Mouse (Mus musculus) cerebellum, adult 2 months (tissue): ENCODE measurements around the gene Gtpbp4. TPM values are rescaled to one million over a fixed set of nuclear protein-coding genes. Genes with fewer than 3 reads are reported as not detected.
"Not testable (repeated sequence)": the region's sequence is repeated elsewhere in the genome, so short reads cannot be mapped to it uniquely, and the experiment has no call there.

Source experiments
- DNase-seq, 2 experiments: peaks; one replicate each; pipeline ENCODE4 v3.0.0; 2021
- H3K27ac ChIP-seq: fragments of 200-500 bp; 2 replicates; pipeline ENCODE4 v1.5.1; 2012; ENCODE audit warnings: low read length, control low read depth, inconsistent platforms; ENCODE audit not compliant: insufficient read depth
- H3K27me3 ChIP-seq: fragments of 200-500 bp; 2 replicates; pipeline ENCODE4 v1.6.1; 2012; ENCODE audit warnings: inconsistent platforms, mild to moderate bottlenecking, low read length, moderate library complexity; ENCODE audit not compliant: control insufficient read depth, insufficient read depth
- H3K4me1 ChIP-seq: fragments of 200-500 bp; 2 replicates; pipeline ENCODE4 v1.6.1; 2011; ENCODE audit warnings: low read length; ENCODE audit not compliant: control insufficient read depth, insufficient read depth
- H3K4me3 ChIP-seq: fragments of 200-500 bp; replicated peaks from 2 replicates; pipeline ENCODE3; 2011; ENCODE audit warnings: mild to moderate bottlenecking, low read depth, low read length, control low read depth; ENCODE audit not compliant: insufficient read depth
- CTCF ChIP-seq: fragments of 200-500 bp; IDR thresholded peaks from 2 replicates; pipeline ENCODE4 v1.5.1; 2011; ENCODE audit warnings: low read depth, mild to moderate bottlenecking, control low read depth, low read length, moderate library complexity, borderline replicate concordance; ENCODE audit not compliant: insufficient read depth
- POLR2A ChIP-seq: fragments of 200-500 bp; IDR thresholded peaks from 2 replicates; pipeline ENCODE4 v1.6.1; 2011; ENCODE audit warnings: low read length, control low read depth, borderline replicate concordance; ENCODE audit not compliant: insufficient read depth
- WGBS: fragments of 180-500 bp; shearing (Covaris S2); methylation state at CpG from one replicate; pipeline ENCODE4 v1.1.7; 2018; 5-methylcytosine and 5-hydroxymethylcytosine counted together
- polyA plus RNA-seq: library from polyadenylated mRNA; depleted of rRNA; stranded (reverse); fragments of >200 nt; gene quantifications from 2 replicates; pipeline ENCODE4 v1.2.3, GENCODE M21; 2012

Gtpbp4 gene
- polyA plus RNA-seq, 1 experiment, result 24.9 TPM

- H3K27ac ChIP-seq, result no peak overlapping the region
- 92% methylated on average over 5 of the region's 5 CpGs for WGBS
- no peaks in the 10 kb centered on the region for H3K27me3 ChIP-seq
- TF ChIP-seq CTCF (no peak), POLR2A (no peak)
- no peaks in the 10 kb centered on the region for H3K4me1 ChIP-seq
- no peak for DNase-seq
- H3K4me3 ChIP-seq, result no peak overlapping the region
Observed at GRCm38 (mm10) chr13:8965224-8965623, 30.7 kb downstream of the Gtpbp4 start.

DNA sequence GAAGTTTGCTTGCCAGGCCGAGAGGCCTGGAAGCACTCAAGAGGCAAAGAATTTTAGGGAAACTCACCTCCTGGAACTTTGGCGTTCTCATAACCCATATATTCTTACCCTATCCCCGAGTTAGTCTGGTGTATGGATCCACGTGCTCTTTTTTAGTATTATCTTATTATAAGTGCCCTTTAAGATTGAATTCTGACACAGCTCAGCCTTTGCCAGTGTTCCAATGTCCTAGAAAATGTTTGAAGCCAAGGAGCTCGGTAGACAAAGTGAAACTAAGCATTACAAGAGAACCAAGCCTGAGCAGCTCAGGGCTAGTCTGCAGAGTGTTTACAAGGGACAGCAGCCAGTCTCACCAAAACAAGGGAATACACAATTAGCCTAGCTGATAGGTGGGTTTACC lies 33.6 kb downstream of the Gtpbp4 start:
- H3K27ac ChIP-seq, DNase-seq, H3K27me3 ChIP-seq, H3K4me1 ChIP-seq, H3K4me3 ChIP-seq: not testable (repeated sequence)
- 39% methylated on average over 5 of the region's 5 CpGs for WGBS

DNA sequence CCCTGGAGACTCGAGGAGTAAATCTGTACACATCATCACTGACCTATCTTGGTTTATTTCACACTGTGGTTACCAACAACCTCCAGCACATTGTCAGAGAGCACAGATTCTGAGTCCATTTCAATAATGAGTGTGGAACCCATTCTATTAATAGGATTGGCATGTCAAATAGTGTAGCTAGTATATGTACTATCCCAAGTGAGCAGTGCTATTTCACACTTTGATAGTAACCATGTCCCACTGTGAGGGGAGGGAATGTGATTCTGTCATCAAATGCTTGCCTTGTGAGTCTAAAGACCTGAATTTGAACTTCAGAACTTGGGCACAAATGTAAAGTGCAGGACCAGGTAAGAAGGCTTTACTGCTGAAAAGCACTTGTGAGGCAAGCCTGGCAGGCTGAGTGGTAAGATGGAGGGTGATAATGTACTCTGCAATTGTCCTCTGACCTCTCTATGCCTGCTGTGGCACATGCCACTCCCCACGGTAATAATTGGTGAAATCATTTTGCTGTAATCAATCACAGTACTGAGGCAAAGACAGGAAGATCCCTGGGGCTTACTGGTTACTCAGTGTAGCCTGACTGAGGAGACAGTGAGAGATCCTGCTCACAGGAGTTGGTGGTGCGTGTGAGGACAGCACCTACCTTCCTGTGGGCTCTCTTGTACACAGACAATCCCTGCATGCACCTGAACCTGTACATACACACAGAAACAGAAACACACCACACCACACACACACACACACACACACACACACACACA lies 34.6 kb downstream of the Gtpbp4 start:
- 72% methylated on average over 3 of the region's 3 CpGs for WGBS
- DNase-seq, H3K4me1 ChIP-seq, H3K27ac ChIP-seq, H3K27me3 ChIP-seq, H3K4me3 ChIP-seq: not testable (repeated sequence)

DNA sequence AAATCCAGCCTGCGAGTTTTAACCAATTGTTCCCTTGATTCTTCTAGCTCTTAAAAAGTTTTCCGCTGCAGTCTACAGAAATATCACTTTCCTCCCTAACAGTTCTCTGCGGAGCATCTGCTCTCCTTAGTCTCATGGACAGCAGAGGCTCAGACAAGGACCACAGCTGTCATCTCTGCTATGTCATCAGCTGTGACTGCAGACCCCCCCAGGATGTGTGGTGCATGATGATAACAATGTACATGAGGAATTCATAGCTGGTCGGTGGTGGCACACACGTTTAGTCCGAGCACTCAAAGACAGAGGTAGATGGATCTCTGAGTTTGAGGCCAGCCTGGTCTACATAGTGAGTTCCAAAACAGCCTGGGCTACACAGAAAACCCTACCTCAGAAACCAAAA lies 36.3 kb downstream of the Gtpbp4 start:
- H3K4me3 ChIP-seq, DNase-seq, H3K4me1 ChIP-seq, H3K27ac ChIP-seq, H3K27me3 ChIP-seq: not testable (repeated sequence)
- 86% methylated on average over 6 of the region's 6 CpGs for WGBS

DNA sequence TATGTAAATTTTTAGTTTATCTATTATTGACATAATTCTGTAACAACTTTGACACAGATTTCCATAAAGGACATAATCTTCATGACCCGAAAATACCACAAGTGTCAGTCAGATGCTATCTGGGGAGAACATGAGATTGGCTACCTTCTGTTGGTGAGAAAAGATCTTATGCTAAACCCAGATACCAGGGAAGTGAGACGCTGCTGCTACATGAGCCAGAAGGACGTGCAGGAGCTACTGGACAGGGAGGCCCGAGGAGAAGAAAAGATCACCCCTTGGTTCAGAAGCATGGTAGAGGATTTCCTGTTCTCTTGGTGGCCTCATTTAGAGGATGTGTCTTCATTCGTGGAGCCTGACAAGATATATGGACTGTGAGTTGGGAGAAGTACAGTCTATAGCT lies 36.8 kb downstream of the Gtpbp4 start:
- not testable (repeated sequence) for H3K4me3 ChIP-seq, H3K27me3 ChIP-seq, H3K27ac ChIP-seq, H3K4me1 ChIP-seq, DNase-seq
- 80% methylated on average over 1 of the region's 5 CpGs for WGBS

DNA sequence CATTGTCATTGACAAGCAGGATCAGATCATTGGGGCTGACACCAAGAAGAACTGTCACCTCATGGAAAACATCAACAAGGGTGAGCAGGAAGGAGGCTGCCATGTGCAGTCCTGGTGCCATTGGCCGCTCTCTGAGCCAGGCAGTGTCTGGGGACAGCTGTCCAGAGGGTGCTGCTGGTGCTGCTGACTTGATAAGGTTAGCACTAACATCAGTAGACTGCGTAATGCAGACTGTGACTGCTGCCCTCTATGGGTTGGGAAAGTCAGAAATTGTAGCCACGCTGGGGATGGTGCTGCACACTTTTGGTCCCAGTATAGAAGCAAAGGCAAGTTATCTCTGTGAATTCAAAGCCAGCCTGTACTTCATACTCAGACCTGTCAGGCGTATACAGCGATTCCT lies 39.0 kb downstream of the Gtpbp4 start:
- DNase-seq, H3K27ac ChIP-seq, H3K27me3 ChIP-seq, H3K4me1 ChIP-seq, H3K4me3 ChIP-seq: not testable (repeated sequence)
- WGBS, result no CpG with 5 or more reads among the region's 5 CpGs

DNA sequence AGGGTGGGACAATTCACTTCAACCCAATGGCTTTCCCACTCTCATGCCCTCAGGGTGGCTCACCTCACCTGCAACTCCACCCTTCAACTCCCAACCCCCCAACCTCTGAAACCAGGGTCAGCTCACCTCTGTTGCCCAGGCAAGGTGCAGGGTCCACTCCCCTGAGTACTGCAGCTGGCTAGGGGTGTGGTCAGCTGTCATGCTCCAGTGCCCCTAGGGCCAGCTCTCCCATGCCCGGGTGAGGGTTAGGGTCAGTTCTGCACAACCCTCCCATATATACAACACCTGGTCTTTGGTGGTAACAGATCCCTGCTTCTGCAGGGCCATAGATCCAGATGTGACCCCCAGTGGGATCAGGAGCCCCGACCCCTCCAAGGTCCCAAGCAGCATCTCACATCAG lies 40.8 kb downstream of the Gtpbp4 start:
- H3K4me3 ChIP-seq, H3K4me1 ChIP-seq, DNase-seq, H3K27ac ChIP-seq, H3K27me3 ChIP-seq: not testable (repeated sequence)
- 80% methylated on average over 2 of the region's 2 CpGs for WGBS

GRCm38 (mm10) chr13:8952563-8952962 lies 43.3 kb downstream of the Gtpbp4 start, which contains the start of gene Idi2:
Gene Idi2, plus strand, starts transcription at chr13:8952863.
- H3K4me3 ChIP-seq, H3K27ac ChIP-seq, H3K4me1 ChIP-seq, DNase-seq, H3K27me3 ChIP-seq: not testable (repeated sequence)

DNA sequence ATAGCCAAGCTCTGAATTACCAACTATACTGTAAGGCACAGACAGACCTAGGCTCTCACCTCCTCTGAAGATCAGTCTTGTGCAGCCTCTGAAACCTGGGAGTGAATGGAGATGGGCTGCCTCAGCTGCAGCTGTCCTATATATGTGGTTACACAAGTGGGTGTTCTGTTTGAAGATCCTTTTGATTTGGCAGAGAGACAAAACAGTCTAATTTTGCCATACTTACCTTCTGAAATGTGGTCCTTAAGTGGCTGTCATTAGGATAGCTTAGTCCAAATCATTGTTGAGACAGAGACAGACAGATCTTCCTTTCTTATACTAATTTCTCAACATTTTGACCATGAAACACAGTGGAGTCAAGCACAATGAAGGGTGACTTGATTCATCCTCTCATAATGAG lies 47.8 kb downstream of the Gtpbp4 start, which contains the start of gene Gm9745:
Gene Gm9745 (minus strand): TSS at position 101 of the 400 bp plus-strand sequence.
- not testable (repeated sequence) for H3K27ac ChIP-seq, H3K4me1 ChIP-seq, DNase-seq, H3K27me3 ChIP-seq, H3K4me3 ChIP-seq

DNA sequence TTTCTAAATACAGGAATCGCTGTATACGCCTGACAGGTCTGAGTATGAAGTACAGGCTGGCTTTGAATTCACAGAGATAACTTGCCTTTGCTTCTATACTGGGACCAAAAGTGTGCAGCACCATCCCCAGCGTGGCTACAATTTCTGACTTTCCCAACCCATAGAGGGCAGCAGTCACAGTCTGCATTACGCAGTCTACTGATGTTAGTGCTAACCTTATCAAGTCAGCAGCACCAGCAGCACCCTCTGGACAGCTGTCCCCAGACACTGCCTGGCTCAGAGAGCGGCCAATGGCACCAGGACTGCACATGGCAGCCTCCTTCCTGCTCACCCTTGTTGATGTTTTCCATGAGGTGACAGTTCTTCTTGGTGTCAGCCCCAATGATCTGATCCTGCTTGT lies 52.1 kb downstream of the Gtpbp4 start:
- WGBS, result no CpG with 5 or more reads among the region's 5 CpGs
- not testable (repeated sequence) for H3K27me3 ChIP-seq, H3K4me1 ChIP-seq, H3K4me3 ChIP-seq, DNase-seq, H3K27ac ChIP-seq

- WGBS, result 70% methylated on average over 1 of the region's 5 CpGs
- DNase-seq, result not testable (repeated sequence)
Observed at GRCm38 (mm10) chr13:8941701-8942100, 54.2 kb downstream of the Gtpbp4 start.

DNA sequence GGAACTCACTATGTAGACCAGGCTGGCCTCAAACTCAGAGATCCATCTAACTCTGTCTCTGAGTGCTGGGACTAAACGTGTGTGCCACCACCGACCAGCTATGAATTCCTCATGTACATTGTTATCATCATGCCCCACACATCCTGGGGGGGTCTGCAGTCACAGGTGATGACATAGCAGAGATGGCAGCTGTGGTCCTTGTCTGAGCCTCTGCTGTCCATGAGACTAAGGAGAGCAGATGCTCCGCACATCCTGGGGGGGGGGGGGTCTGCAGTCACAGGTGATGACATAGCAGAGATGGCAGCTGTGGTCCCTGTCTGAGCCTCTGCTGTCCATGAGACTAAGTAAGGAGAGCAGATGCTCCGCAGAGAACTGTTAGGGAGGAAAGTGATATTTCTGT lies 54.8 kb downstream of the Gtpbp4 start:
- H3K4me1 ChIP-seq, DNase-seq, H3K4me3 ChIP-seq, H3K27ac ChIP-seq, H3K27me3 ChIP-seq: not testable (repeated sequence)
- WGBS, result 89% methylated on average over 4 of the region's 4 CpGs

More at GRCm38 (mm10) chr13:8941701-8942100, 54.2 kb downstream of the Gtpbp4 start:
- not testable (repeated sequence) for H3K4me3 ChIP-seq, H3K27me3 ChIP-seq, H3K4me1 ChIP-seq, H3K27ac ChIP-seq

DNA sequence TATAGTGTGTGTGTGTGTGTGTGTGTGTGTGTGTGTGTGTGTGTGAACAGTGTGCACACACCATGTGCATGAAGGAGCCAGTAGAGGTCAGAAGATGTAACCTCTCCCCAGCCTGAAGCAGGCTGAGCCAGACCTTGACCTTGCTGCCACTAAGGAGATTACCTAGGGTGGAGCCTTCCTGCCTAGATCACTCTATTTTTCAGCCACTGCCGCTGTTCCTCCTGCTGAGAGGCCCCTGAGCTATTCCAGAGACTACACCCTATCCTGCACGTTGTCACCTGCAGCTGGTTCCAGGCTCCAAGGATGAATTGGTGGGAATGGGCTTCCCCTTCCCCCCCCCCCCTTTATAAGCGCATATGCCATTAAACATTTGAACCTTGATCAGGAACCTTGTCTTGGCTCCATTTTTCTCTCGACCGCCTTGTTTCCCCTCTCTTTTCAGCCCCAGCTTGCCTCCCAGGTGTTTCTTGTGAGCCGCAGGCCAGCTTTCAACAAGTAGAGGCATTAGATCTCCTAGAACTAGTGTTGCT lies 58.2 kb downstream of the Gtpbp4 start:
- not testable (repeated sequence) for H3K4me1 ChIP-seq, H3K27me3 ChIP-seq, H3K27ac ChIP-seq, DNase-seq, H3K4me3 ChIP-seq
- WGBS, result 80% methylated on average over 6 of the region's 6 CpGs
